Mouse (Mus musculus): ENCODE measurements around the gene Ttc7b.

DNA sequence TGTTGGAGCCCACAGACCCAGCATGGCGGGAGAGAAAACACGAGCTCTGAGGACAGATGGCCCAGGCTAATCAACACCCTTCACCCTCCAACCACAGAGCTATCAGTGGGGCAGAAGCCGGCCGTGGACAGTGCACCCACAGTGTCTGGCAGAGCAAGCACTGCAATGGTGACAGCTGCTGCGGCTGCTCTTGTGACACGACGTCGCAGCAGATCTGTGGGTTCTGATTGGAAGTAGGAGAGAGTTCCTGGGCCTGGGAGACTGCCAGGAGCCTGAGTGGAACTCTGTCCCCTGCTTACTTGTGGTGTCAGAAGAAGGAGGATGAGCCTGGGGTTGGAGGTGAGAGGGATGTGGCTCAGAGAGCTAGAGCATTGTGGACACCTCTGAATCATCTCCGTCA, 128.7 kb downstream of the Ttc7b start:
- no peak for TF ChIP-seq CTCF (IDR thresholded peaks at IDR 0.05; ENCODE audit: control insufficient read depth, insufficient read depth, insufficient replicate concordance, low read depth, low read length)
- TF ChIP-seq POLR2A (IDR thresholded peaks at IDR 0.05; ENCODE audit: control insufficient read depth, low read depth, low read length) = no peak
